7 mouse cellular contexts compared by ENCODE assay signal in the genomic region with DNA sequence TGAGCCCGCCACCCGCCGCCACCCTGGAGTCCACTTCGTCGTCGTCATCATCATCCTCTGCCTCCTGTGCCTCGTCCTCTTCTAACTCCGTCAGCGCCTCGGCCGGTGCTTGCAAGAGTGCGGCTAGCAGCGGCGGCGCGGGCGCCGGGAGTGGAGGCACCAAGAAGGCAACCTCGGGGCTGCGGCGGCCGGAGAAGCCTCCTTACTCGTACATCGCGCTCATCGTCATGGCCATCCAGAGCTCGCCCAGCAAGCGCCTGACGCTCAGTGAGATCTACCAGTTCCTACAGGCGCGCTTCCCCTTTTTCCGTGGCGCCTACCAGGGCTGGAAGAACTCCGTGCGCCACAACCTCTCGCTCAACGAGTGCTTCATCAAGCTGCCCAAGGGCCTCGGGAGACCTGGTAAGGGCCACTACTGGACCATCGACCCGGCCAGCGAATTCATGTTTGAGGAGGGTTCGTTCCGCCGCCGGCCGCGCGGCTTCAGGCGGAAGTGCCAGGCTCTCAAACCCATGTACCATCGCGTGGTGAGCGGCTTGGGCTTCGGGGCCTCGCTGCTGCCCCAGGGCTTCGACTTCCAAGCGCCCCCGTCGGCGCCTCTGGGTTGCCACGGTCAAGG. TPM values are rescaled to one million over a fixed set of nuclear protein-coding genes. Genes with fewer than 3 reads are reported as not detected.
DNase-seq lines count a peak whose midpoint lies in the region; ATAC-seq lines count a peak whose summit lies in the region.

No protein-coding gene starts in this region.

- H3K4me2 ChIP-seq in embryonic facial prominence, embryonic 11.5 days (ENCODE audit: low read depth, low read length) = peak overlapping the region; percentile 86
- peak overlapping the region; percentile 73 for H3K4me2 ChIP-seq in hindbrain, embryonic 11.5 days (replicated peaks; ENCODE audit: low read depth, low read length)

- DNase-seq in right cerebral cortex, postnatal 4 days = peak; percentile 51
- no peak for DNase-seq in right cerebral cortex, postnatal 10 days (ENCODE audit: low spot score in 2 of 2)
- peak; percentile 65 for DNase-seq in embryonic facial prominence, embryonic 11.5 days (ENCODE audit: low spot score)
- DNase-seq in hindbrain, embryonic 11.5 days (ENCODE audit: low spot score) = peak; percentile 76
- no peak for DNase-seq in T-cell, adult 2 months (ENCODE audit: low spot score)
- no peak for DNase-seq in thymus, postnatal 25 days

- peaks cover 75% of the 10 kb centered on the region for H3K27me3 ChIP-seq in embryonic facial prominence, embryonic 11.5 days (ENCODE audit: control insufficient read depth, insufficient read depth, low read length)
- peaks cover 98% of the 10 kb centered on the region for H3K27me3 ChIP-seq in hindbrain, embryonic 11.5 days (ENCODE audit: control insufficient read depth, insufficient read depth, low read length)

- no peak for ATAC-seq in embryonic facial prominence, embryonic 11.5 days (replicated peaks; ENCODE audit: insufficient number of reproducible peaks, low FRiP score, low TSS enrichment, low read depth)
- ATAC-seq in hindbrain, embryonic 11.5 days (ENCODE audit: low FRiP score) = peak; percentile 11
- peak; percentile 76 for ATAC-seq in megakaryocyte, adult 5-6 weeks (ENCODE audit: poor library complexity, severe bottlenecking)

- peak overlapping the region; percentile 64 for H3K9ac ChIP-seq in embryonic facial prominence, embryonic 11.5 days (replicated peaks; ENCODE audit: low read length)
- H3K9ac ChIP-seq in hindbrain, embryonic 11.5 days (ENCODE audit: low read depth, low read length) = peak overlapping the region; percentile 23; the same call in 1 of the 2 replicates

- under 1% methylated on average over 60 of the region's 60 CpGs for WGBS in embryonic facial prominence, embryonic 11.5 days
- WGBS in hindbrain, embryonic 11.5 days = under 1% methylated on average over 57 of the region's 60 CpGs

- peaks cover 3% of the 10 kb centered on the region; the same call in 1 of the 2 replicates for H3K4me1 ChIP-seq in embryonic facial prominence, embryonic 11.5 days (ENCODE audit: control insufficient read depth, insufficient read depth, low read length)
- H3K4me1 ChIP-seq in hindbrain, embryonic 11.5 days (replicated peaks; ENCODE audit: control insufficient read depth, insufficient read depth, low read length) = peaks cover 17% of the 10 kb centered on the region

- H3K27ac ChIP-seq in embryonic facial prominence, embryonic 11.5 days (replicated peaks; ENCODE audit: low read depth, low read length) = peak overlapping the region; percentile 84
- no peak overlapping the region for H3K27ac ChIP-seq in hindbrain, embryonic 11.5 days (ENCODE audit: low read depth, low read length)

- peak overlapping the region; percentile 60 for H3K4me3 ChIP-seq in embryonic facial prominence, embryonic 11.5 days (ENCODE audit: low read depth, low read length)
- peak overlapping the region; percentile 33 for H3K4me3 ChIP-seq in hindbrain, embryonic 11.5 days (ENCODE audit: low read depth, low read length)

- no peaks in the 10 kb centered on the region for H3K9me3 ChIP-seq in embryonic facial prominence, embryonic 11.5 days (replicated peaks; ENCODE audit: control insufficient read depth, low read length)
- no peaks in the 10 kb centered on the region for H3K9me3 ChIP-seq in hindbrain, embryonic 11.5 days (ENCODE audit: control insufficient read depth, low read length)

- H3K36me3 ChIP-seq in embryonic facial prominence, embryonic 11.5 days (replicated peaks; ENCODE audit: control insufficient read depth, insufficient read depth, low read depth, low read length) = no peaks in the 10 kb centered on the region
- H3K36me3 ChIP-seq in hindbrain, embryonic 11.5 days (ENCODE audit: control insufficient read depth, insufficient read depth, low read length) = no peaks in the 10 kb centered on the region

RNA-seq across cellular contexts. Expression of a gene that starts 0.7 kb away (rescaled TPM):
- 12.3 and 14.7 TPM in 2 replicates for polyA plus RNA-seq in embryonic facial prominence, embryonic 11.5 days (2014; fragmentation: Nextera tagmentation; extraction: Ambion mirVana)
- 4.8 and 9.1 TPM in 2 replicates for polyA plus RNA-seq in hindbrain, embryonic 11.5 days (2014; fragmentation: Nextera tagmentation; extraction: Ambion mirVana)
- total RNA-seq in megakaryocyte, adult 5-6 weeks (2015) = 0.25 TPM in 1 of 2 replicates, not detected in the other
- total RNA-seq in megakaryocyte, adult 5-6 weeks (2017) = not detected in 2 replicates

Comparison
In these comparisons a context has a peak if more than half of its experiments do, and no peak if none do; other contexts are left out.
1. DNase-seq: peak in right cerebral cortex, postnatal 4 days (single experiment), embryonic facial prominence, embryonic 11.5 days (single experiment) and hindbrain, embryonic 11.5 days (single experiment); none in right cerebral cortex, postnatal 10 days (0 of 2), T-cell, adult 2 months (single experiment) and thymus, postnatal 25 days (single experiment).